Mouse (Mus musculus) thymus, adult 2 months (tissue): ENCODE results near the gene Saysd1. TPM values are rescaled to one million over a fixed set of nuclear protein-coding genes. Genes with fewer than 3 reads are reported as not detected.

Experiments
- DNase-seq: peaks from one replicate; pipeline ENCODE4 v3.0.0; 2021
- H3K27ac ChIP-seq: fragments of 200-500 bp; 2 replicates; pipeline ENCODE4 v1.5.1; 2012; ENCODE audit warnings: low read length, control low read depth; ENCODE audit not compliant: control insufficient read depth, insufficient read depth
- H3K27me3 ChIP-seq: fragments of 200-500 bp; 2 replicates; pipeline ENCODE4 v1.6.1; 2012; ENCODE audit warnings: mild to moderate bottlenecking, low read length, moderate library complexity, mixed read lengths; ENCODE audit not compliant: control insufficient read depth, insufficient read depth
- H3K36me3 ChIP-seq: fragments of 200-500 bp; 2 replicates; pipeline ENCODE4 v1.6.1; 2012; ENCODE audit warnings: mild to moderate bottlenecking, low read length, moderate library complexity; ENCODE audit not compliant: control insufficient read depth, insufficient read depth
- H3K4me1 ChIP-seq: fragments of 200-500 bp; replicated peaks from 2 replicates; pipeline ENCODE4 v1.6.1; 2012; ENCODE audit warnings: low read length; ENCODE audit not compliant: control insufficient read depth, insufficient read depth
- H3K4me3 ChIP-seq: fragments of 200-500 bp; 2 replicates; pipeline ENCODE4 v1.5.1; 2012; ENCODE audit warnings: mild to moderate bottlenecking, low read length, control low read depth, moderate library complexity; ENCODE audit not compliant: control insufficient read depth, insufficient read depth
- CTCF ChIP-seq: fragments of 200-500 bp; IDR thresholded peaks from 2 replicates; pipeline ENCODE4 v1.5.1; 2012; ENCODE audit warnings: mild to moderate bottlenecking, control low read depth, low read length, moderate library complexity, borderline replicate concordance; ENCODE audit not compliant: control insufficient read depth, poor library complexity, insufficient read depth; ENCODE audit errors: extremely low read depth
- POLR2A ChIP-seq: fragments of 200-500 bp; IDR thresholded peaks from 2 replicates; pipeline ENCODE4 v1.6.1; 2012; ENCODE audit warnings: mild to moderate bottlenecking, low read length, control low read depth, moderate library complexity; ENCODE audit not compliant: control insufficient read depth, poor library complexity, insufficient read depth; ENCODE audit errors: extremely low read depth
- WGBS: fragments of 180-500 bp; shearing (Covaris S2); methylation state at CpG from one replicate; pipeline ENCODE4 v1.1.7; 2018; 5-methylcytosine and 5-hydroxymethylcytosine counted together
- polyA plus RNA-seq: library from polyadenylated mRNA; depleted of rRNA; stranded (reverse); fragments of >200 nt; gene quantifications from 2 replicates; pipeline ENCODE4 v1.2.3, GENCODE M21; 2012

Saysd1 gene
- polyA plus RNA-seq, 1 experiment: 14.6 TPM

DNA sequence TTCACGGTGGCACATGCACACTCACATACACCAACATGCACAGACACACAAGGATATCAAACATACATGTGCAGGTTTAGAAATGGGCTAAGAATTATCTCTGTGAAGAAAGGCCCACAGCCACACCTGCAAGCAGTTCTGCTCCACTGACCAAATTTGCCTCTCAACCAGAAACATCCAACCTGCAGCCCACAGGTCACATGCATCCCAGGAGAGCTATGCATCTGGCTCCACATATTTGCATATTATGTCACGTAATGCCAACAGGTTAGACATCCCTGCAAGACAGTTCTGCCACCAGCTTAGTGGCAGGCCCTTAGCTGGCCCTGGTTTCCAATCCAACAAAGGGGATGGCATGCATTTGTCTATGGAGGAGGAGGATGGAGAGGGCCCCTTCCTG lies 29.7 kb upstream of the Saysd1 start:
- no peak for TF ChIP-seq POLR2A
- no peak for TF ChIP-seq CTCF
- H3K4me1 ChIP-seq: peaks cover 25% of the 10 kb centered on the region
- no peak overlapping the region for H3K27ac ChIP-seq
- DNase-seq: no peak
- 96% methylated on average over 2 of the region's 2 CpGs for WGBS
- no peaks in the 10 kb centered on the region for H3K27me3 ChIP-seq
- no peaks in the 10 kb centered on the region for H3K36me3 ChIP-seq
- H3K4me3 ChIP-seq: no peak overlapping the region

DNA sequence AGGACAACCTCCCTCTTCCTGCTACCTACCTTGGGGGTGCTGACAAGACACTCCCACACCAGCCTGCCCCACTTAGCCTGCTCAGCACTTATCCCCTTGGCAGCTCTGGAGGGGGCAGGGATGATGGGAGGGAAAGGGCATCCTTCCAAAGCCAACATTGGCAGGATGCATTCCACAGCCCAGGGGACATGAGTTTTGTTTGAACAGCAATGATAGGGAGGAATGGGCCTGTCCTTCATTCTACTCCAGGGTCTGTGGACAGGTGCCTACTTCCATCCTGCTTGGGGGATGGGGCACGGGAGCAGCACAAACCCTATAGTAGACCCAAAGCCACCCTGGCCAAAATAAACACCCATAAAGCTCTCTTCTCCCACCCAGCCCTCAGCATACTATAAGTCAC lies 27.1 kb upstream of the Saysd1 start:
- no peak overlapping the region for H3K4me3 ChIP-seq
- no peaks in the 10 kb centered on the region for H3K36me3 ChIP-seq
- no peaks in the 10 kb centered on the region for H3K27me3 ChIP-seq
- WGBS: 90% methylated on average over 1 of the region's 1 CpGs
- TF ChIP-seq POLR2A (no peak), CTCF (no peak)
- H3K27ac ChIP-seq: no peak overlapping the region
- H3K4me1 ChIP-seq: peaks cover 11% of the 10 kb centered on the region
- no peak for DNase-seq

- Histone ChIP-seq H3K27ac (no peak overlapping the region), H3K36me3 (no peaks in the 10 kb centered on the region), H3K4me3 (no peak overlapping the region), H3K27me3 (no peaks in the 10 kb centered on the region), H3K4me1 (peaks cover 12% of the 10 kb centered on the region)
- DNase-seq: no peak
- no peak for TF ChIP-seq POLR2A
- no peak for TF ChIP-seq CTCF
- 96% methylated on average over 7 of the region's 7 CpGs for WGBS
Observed at GRCm38 (mm10) chr14:20164438-20164837, 26.1 kb upstream of the Saysd1 start.

- Histone ChIP-seq H3K4me3 (no peak overlapping the region), H3K27me3 (no peaks in the 10 kb centered on the region), H3K36me3 (no peaks in the 10 kb centered on the region), H3K4me1 (peaks cover 7% of the 10 kb centered on the region), H3K27ac (no peak overlapping the region)
- DNase-seq: no peak
- no peak for TF ChIP-seq POLR2A
- TF ChIP-seq CTCF: no peak
- 76% methylated on average over 6 of the region's 6 CpGs for WGBS
Observed at GRCm38 (mm10) chr14:20162686-20163085, 24.4 kb upstream of the Saysd1 start.

- Histone ChIP-seq H3K27ac (no peak overlapping the region), H3K27me3 (no peaks in the 10 kb centered on the region), H3K4me3 (no peak overlapping the region), H3K4me1 (peaks cover 2% of the 10 kb centered on the region; the same call in 1 of the 2 replicates), H3K36me3 (no peaks in the 10 kb centered on the region)
- TF ChIP-seq POLR2A (no peak), CTCF (no peak)
- 66% methylated on average over 8 of the region's 8 CpGs for WGBS
- DNase-seq: no peak
Observed at GRCm38 (mm10) chr14:20158727-20159681, 20.7 kb upstream of the Saysd1 start.

GRCm38 (mm10) chr14:20157595-20157994 lies 19.3 kb upstream of the Saysd1 start:
- H3K27ac ChIP-seq: no peak overlapping the region
- peaks cover 2% of the 10 kb centered on the region; the same call in 1 of the 2 replicates for H3K4me1 ChIP-seq
- no peak for DNase-seq
- 89% methylated on average over 10 of the region's 10 CpGs for WGBS
- no peak overlapping the region for H3K4me3 ChIP-seq
- TF ChIP-seq POLR2A (no peak), CTCF (no peak)
- H3K36me3 ChIP-seq: no peaks in the 10 kb centered on the region
- no peaks in the 10 kb centered on the region for H3K27me3 ChIP-seq
